Mouse (Mus musculus) megakaryocyte, embryonic 14.5 days (primary cell): ENCODE measurements around the gene Ntf5.

ENCODE experiments used
- FLI1 ChIP-seq: IDR thresholded peaks from 2 replicates; pipeline ENCODE4 v1.6.1; 2012; ENCODE audit warnings: low read length, inconsistent platforms, mixed read lengths
- GATA1 ChIP-seq: IDR thresholded peaks from 3 replicates; pipeline ENCODE4 v1.6.1; 2012; ENCODE audit warnings: mixed read lengths, low read length, inconsistent platforms, borderline replicate concordance

- TF ChIP-seq GATA1 (no peak), FLI1 (no peak)
Measured at GRCm38 (mm10) chr7:45406157-45407156, 7.0 kb upstream of the Ntf5 start.
